Mouse (Mus musculus) heart, postnatal 0 days (tissue): ENCODE data around the gene Tmem238l. TPM values are rescaled to one million over a fixed set of nuclear protein-coding genes. Genes with fewer than 3 reads are reported as not detected.

ENCODE experiments used
- ATAC-seq: fragments of 200-750 bp; cut with Nextera tagmentation; 2 replicates; pipeline ENCODE4 v1.8.0; 2017; ENCODE audit warnings: low read depth, moderate number of reproducible peaks, moderate library complexity; ENCODE audit not compliant: insufficient read depth
- DNase-seq: peaks from one replicate; pipeline ENCODE4 v3.0.0-alpha.2; 2016; ENCODE audit warnings: low spot score
- H3K27ac ChIP-seq: fragments of 300-500 bp; sonication (generic); 2 replicates; pipeline ENCODE4 v1.5.1; 2014; ENCODE audit warnings: low read depth, mild to moderate bottlenecking
- H3K27me3 ChIP-seq: fragments of 300-500 bp; sonication (generic); 2 replicates; pipeline ENCODE4 v1.6.1; 2014; ENCODE audit warnings: low read length, mixed read lengths; ENCODE audit not compliant: control insufficient read depth, insufficient read depth
- H3K36me3 ChIP-seq: fragments of 300-500 bp; sonication (generic); replicated peaks from 2 replicates; pipeline ENCODE4 v1.6.1; 2014; ENCODE audit warnings: low read length, mixed read lengths; ENCODE audit not compliant: control insufficient read depth, insufficient read depth
- H3K4me1 ChIP-seq: fragments of 300-500 bp; sonication (generic); 2 replicates; pipeline ENCODE4 v1.6.1; 2014; ENCODE audit warnings: antibody characterized with exemption; ENCODE audit not compliant: control insufficient read depth, insufficient read depth
- H3K4me2 ChIP-seq: fragments of 300-500 bp; sonication (generic); 2 replicates; pipeline ENCODE4 v1.6.1; 2014; ENCODE audit warnings: low read depth, mild to moderate bottlenecking, low read length, moderate library complexity
- H3K4me3 ChIP-seq: fragments of 300-500 bp; sonication (generic); 2 replicates; pipeline ENCODE4 v1.5.1; 2014; ENCODE audit warnings: low read depth, low read length
- H3K9ac ChIP-seq: fragments of 300-500 bp; sonication (generic); replicated peaks from 2 replicates; pipeline ENCODE4 v1.6.1; 2014; ENCODE audit warnings: low read depth, low read length, mixed read lengths
- H3K9me3 ChIP-seq: fragments of 300-500 bp; sonication (generic); replicated peaks from 2 replicates; pipeline ENCODE4 v1.6.1; 2016; ENCODE audit warnings: low read length; ENCODE audit not compliant: control insufficient read depth
- CTCF ChIP-seq: IDR thresholded peaks from 2 replicates; pipeline ENCODE4 v1.5.1; 2016; ENCODE audit warnings: antibody characterized with exemption, control low read depth, low read depth
- EP300 ChIP-seq: IDR thresholded peaks from 2 replicates; pipeline ENCODE4 v1.6.1; 2016; ENCODE audit warnings: antibody characterized with exemption, low read depth
- WGBS: fragments of 180-500 bp; shearing (Covaris S2); extraction: QIAGEN DNeasy Blood & Tissue Kit; methylation state at CpG from one replicate; pipeline ENCODE4 v1.1.7; 2014; 5-methylcytosine and 5-hydroxymethylcytosine counted together
- polyA plus RNA-seq: library from polyadenylated mRNA; unstranded; fragments of >200 nt; fragmentation: Nextera tagmentation; extraction: Ambion mirVana; gene quantifications from 2 replicates; pipeline ENCODE4 v1.2.1, GENCODE M21; 2015
- total RNA-seq: library from RNA; depleted of rRNA; stranded (reverse); fragments of >200 nt; gene quantifications from 2 replicates; pipeline ENCODE4 v1.2.3, GENCODE M21; 2014; ENCODE audit warnings: low replicate concordance

Tmem238l gene
- total and polyA plus RNA-seq, 2 experiments from 2014 or later = 0.36 TPM; not detected in 1

- TF ChIP-seq EP300 = no peak
- TF ChIP-seq CTCF = no peak; the same call in 1 of the 2 replicates
- Histone ChIP-seq H3K4me1 (peaks cover 10% of the 10 kb centered on the region), H3K4me2 (no peak overlapping the region), H3K36me3 (no peaks in the 10 kb centered on the region), H3K4me3 (no peak overlapping the region), H3K27me3 (no peaks in the 10 kb centered on the region), H3K27ac (peak overlapping the region; percentile 36; the same call in 1 of the 2 replicates), H3K9me3 (no peaks in the 10 kb centered on the region), H3K9ac (no peak overlapping the region)
- 24% methylated on average over 1 of the region's 1 CpGs for WGBS
- ATAC-seq (peak; percentile 82), DNase-seq (peak; percentile 62)
Observed at GRCm38 (mm10) chr11:66993674-66994073, 37.2 kb downstream of the Tmem238l start.

GRCm38 (mm10) chr11:66996446-66996845 lies 40.0 kb downstream of the Tmem238l start:
- H3K4me3 ChIP-seq = no peak overlapping the region
- H3K27ac ChIP-seq = no peak overlapping the region
- ATAC-seq (no peak), DNase-seq (no peak)
- WGBS = 79% methylated on average over 4 of the region's 4 CpGs
- H3K9me3 ChIP-seq = no peaks in the 10 kb centered on the region
- no peaks in the 10 kb centered on the region for H3K36me3 ChIP-seq
- peaks cover 11% of the 10 kb centered on the region for H3K4me1 ChIP-seq
- no peak overlapping the region for H3K4me2 ChIP-seq
- H3K9ac ChIP-seq = no peak overlapping the region
- no peak for TF ChIP-seq EP300
- TF ChIP-seq CTCF = no peak
- H3K27me3 ChIP-seq = no peaks in the 10 kb centered on the region

GRCm38 (mm10) chr11:66998467-66999403 lies 42.3 kb downstream of the Tmem238l start:
- 45% methylated on average over 14 of the region's 14 CpGs for WGBS

GRCm38 (mm10) chr11:67000671-67001070 lies 44.2 kb downstream of the Tmem238l start:
- Histone ChIP-seq H3K4me1 (peaks cover 11% of the 10 kb centered on the region), H3K9ac (no peak overlapping the region), H3K4me2 (no peak overlapping the region), H3K27me3 (no peaks in the 10 kb centered on the region), H3K4me3 (no peak overlapping the region), H3K36me3 (no peaks in the 10 kb centered on the region), H3K27ac (no peak overlapping the region), H3K9me3 (no peaks in the 10 kb centered on the region)
- TF ChIP-seq CTCF = no peak
- TF ChIP-seq EP300 = no peak
- ATAC-seq = no peak
- DNase-seq = no peak
- 75% methylated on average over 4 of the region's 4 CpGs for WGBS

More at GRCm38 (mm10) chr11:66998467-66999403, 42.3 kb downstream of the Tmem238l start:
- DNase-seq = peak; percentile 67
- Histone ChIP-seq H3K27ac (peak overlapping the region; percentile 66), H3K9ac (no peak overlapping the region), H3K27me3 (no peaks in the 10 kb centered on the region), H3K4me1 (peaks cover 11% of the 10 kb centered on the region), H3K4me3 (no peak overlapping the region), H3K4me2 (peak overlapping the region; percentile 20; the same call in 1 of the 2 replicates), H3K36me3 (no peaks in the 10 kb centered on the region), H3K9me3 (no peaks in the 10 kb centered on the region)
- ATAC-seq = peak; percentile 89
- TF ChIP-seq CTCF = no peak
- TF ChIP-seq EP300 = no peak

- DNase-seq = no peak
- 87% methylated on average over 1 of the region's 1 CpGs for WGBS
- Histone ChIP-seq H3K9me3 (no peaks in the 10 kb centered on the region), H3K27me3 (no peaks in the 10 kb centered on the region), H3K4me3 (no peak overlapping the region), H3K27ac (no peak overlapping the region), H3K4me2 (no peak overlapping the region), H3K9ac (no peak overlapping the region), H3K36me3 (no peaks in the 10 kb centered on the region), H3K4me1 (peaks cover 11% of the 10 kb centered on the region)
- no peak for ATAC-seq
- TF ChIP-seq EP300 = no peak
- no peak for TF ChIP-seq CTCF
Observed at GRCm38 (mm10) chr11:67001717-67002116, 45.3 kb downstream of the Tmem238l start.
